Mouse (Mus musculus) embryonic facial prominence, embryonic 13.5 days (tissue): Measurements from ENCODE around the gene Brms1. TPM values are rescaled to one million over a fixed set of nuclear protein-coding genes. Genes with fewer than 3 reads are reported as not detected.

Source experiments
- ATAC-seq: fragments of 200-750 bp; cut with Nextera tagmentation; 2 replicates; pipeline ENCODE4 v1.8.0; 2017; ENCODE audit warnings: low read depth; ENCODE audit not compliant: insufficient number of reproducible peaks, insufficient read depth, low FRiP score, low TSS enrichment
- H3K27ac ChIP-seq: fragments of 300-500 bp; sonication (generic); 2 replicates; pipeline ENCODE4 v1.5.1; 2015; ENCODE audit warnings: moderate library complexity, mild to moderate bottlenecking, inconsistent platforms
- H3K27me3 ChIP-seq: fragments of 300-500 bp; sonication (generic); 2 replicates; pipeline ENCODE4 v1.6.1; 2015; ENCODE audit warnings: mild to moderate bottlenecking, inconsistent platforms
- H3K36me3 ChIP-seq: fragments of 300-500 bp; sonication (generic); 2 replicates; pipeline ENCODE4 v1.6.1; 2015; ENCODE audit warnings: mild to moderate bottlenecking, inconsistent platforms
- H3K4me1 ChIP-seq: fragments of 300-500 bp; sonication (generic); 2 replicates; pipeline ENCODE4 v1.6.1; 2015; ENCODE audit warnings: inconsistent platforms
- H3K4me2 ChIP-seq: fragments of 300-500 bp; sonication (generic); 2 replicates; pipeline ENCODE4 v1.6.1; 2015; ENCODE audit warnings: moderate library complexity, mild to moderate bottlenecking, inconsistent platforms
- H3K4me3 ChIP-seq: fragments of 300-500 bp; sonication (generic); 2 replicates; pipeline ENCODE4 v1.5.1; 2015; ENCODE audit warnings: mild to moderate bottlenecking, inconsistent platforms
- H3K9ac ChIP-seq: fragments of 300-500 bp; sonication (generic); 2 replicates; pipeline ENCODE4 v1.6.1; 2015; ENCODE audit warnings: mild to moderate bottlenecking, inconsistent platforms
- H3K9me3 ChIP-seq: fragments of 300-500 bp; sonication (generic); 2 replicates; pipeline ENCODE4 v1.6.1; 2016; ENCODE audit warnings: inconsistent platforms
- WGBS: fragments of 180-500 bp; shearing (Covaris S2); methylation state at CpG from one replicate; pipeline ENCODE4 v1.1.7; 2015; ENCODE audit warnings: mixed read lengths; 5-methylcytosine and 5-hydroxymethylcytosine counted together
- polyA plus RNA-seq: library from polyadenylated mRNA; unstranded; fragments of >200 nt; fragmentation: Nextera tagmentation; extraction: Ambion mirVana; gene quantifications from 2 replicates; pipeline ENCODE4 v1.2.1, GENCODE M21; 2015

The Brms1 gene
- polyA plus RNA-seq, 1 experiment from 2014 or later = 42.9 TPM

DNA sequence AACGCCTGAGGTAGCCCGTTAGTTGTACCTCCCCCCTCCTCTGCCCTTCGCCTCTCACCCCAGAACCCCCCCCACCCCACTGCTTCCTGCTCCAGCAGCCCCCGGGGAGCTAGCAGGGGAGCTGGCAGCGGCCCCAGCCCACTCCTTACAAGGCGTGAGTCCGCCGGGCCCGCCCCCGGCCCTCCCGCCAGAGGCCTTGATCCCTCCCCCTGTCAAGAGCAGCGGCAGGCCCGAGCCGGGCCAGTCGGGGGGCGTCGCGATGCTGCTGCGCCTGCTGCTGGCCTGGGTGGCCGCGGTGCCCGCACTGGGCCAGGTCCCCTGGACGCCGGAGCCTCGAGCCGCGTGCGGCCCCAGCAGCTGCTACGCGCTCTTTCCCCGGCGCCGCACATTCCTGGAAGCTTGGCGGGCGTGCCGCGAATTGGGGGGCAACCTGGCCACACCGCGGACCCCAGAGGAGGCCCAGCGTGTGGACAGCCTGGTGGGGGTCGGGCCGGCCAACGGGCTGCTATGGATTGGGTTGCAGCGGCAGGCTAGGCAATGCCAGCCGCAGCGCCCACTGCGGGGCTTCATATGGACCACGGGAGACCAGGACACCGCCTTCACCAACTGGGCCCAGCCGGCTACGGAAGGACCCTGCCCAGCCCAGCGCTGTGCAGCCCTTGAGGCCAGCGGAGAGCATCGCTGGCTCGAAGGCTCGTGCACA lies 26.9 kb downstream of the Brms1 start, which contains the start of gene Cd248:
Gene Cd248 (plus strand): TSS at position 212 of the 703 bp plus-strand sequence.
- Histone ChIP-seq H3K9me3 (no peaks in the 10 kb centered on the region), H3K27me3 (peaks cover 9% of the 10 kb centered on the region; the same call in 1 of the 2 replicates), H3K27ac (peak within 1 kb of the TSS; percentile 99), H3K36me3 (no peaks in the 10 kb centered on the region), H3K4me2 (peak within 1 kb of the TSS; percentile 74), H3K4me3 (peak within 1 kb of the TSS; percentile 78), H3K9ac (peak within 1 kb of the TSS; percentile 93), H3K4me1 (peaks cover 65% of the 10 kb centered on the region)
- 1% methylated on average over 46 of the region's 56 CpGs for WGBS
- 0 out of 2 replicates have a peak, but pooled peaks have one; percentile 48 for ATAC-seq

DNA sequence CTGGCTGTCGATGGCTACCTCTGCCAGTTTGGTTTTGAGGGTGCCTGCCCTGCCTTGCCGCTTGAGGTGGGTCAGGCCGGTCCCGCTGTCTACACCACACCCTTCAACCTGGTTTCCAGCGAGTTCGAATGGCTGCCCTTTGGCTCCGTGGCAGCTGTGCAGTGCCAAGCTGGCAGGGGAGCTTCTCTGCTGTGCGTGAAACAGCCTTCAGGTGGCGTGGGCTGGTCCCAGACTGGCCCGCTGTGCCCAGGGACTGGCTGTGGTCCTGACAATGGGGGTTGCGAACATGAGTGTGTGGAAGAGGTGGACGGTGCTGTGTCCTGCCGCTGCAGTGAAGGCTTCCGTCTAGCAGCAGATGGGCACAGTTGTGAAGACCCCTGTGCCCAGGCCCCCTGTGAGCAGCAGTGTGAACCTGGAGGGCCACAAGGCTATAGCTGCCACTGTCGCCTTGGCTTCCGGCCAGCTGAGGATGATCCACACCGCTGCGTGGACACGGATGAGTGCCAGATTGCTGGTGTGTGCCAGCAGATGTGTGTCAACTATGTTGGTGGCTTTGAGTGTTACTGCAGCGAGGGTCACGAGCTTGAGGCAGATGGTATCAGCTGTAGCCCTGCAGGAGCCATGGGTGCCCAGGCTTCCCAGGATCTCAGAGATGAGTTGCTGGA lies 27.5 kb downstream of the Brms1 start:
- WGBS = 28% methylated on average over 21 of the region's 21 CpGs
- ATAC-seq = no peak
- Histone ChIP-seq H3K4me1 (peaks cover 70% of the 10 kb centered on the region), H3K27ac (peak overlapping the region; percentile 99), H3K27me3 (peaks cover 9% of the 10 kb centered on the region; the same call in 1 of the 2 replicates), H3K4me3 (peak overlapping the region; percentile 78), H3K9ac (peak overlapping the region; percentile 93), H3K36me3 (no peaks in the 10 kb centered on the region), H3K9me3 (no peaks in the 10 kb centered on the region), H3K4me2 (peak overlapping the region; percentile 74)

DNA sequence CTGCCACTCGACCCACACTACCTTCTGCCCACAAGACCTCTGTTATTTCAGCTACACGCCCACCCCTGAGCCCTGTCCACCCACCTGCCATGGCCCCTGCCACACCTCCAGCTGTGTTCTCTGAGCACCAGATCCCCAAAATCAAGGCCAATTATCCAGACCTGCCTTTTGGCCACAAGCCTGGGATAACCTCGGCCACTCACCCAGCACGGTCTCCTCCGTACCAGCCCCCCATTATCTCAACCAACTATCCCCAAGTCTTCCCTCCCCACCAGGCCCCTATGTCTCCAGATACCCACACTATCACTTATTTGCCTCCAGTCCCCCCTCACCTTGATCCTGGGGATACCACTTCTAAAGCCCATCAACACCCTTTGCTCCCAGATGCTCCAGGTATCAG lies 28.3 kb downstream of the Brms1 start:
- H3K9ac ChIP-seq = peak overlapping the region; percentile 93
- peaks cover 74% of the 10 kb centered on the region for H3K4me1 ChIP-seq
- no peaks in the 10 kb centered on the region for H3K9me3 ChIP-seq
- WGBS = 82% methylated on average over 5 of the region's 5 CpGs
- peak overlapping the region; percentile 74 for H3K4me2 ChIP-seq
- peak overlapping the region; percentile 78 for H3K4me3 ChIP-seq
- no peak for ATAC-seq
- peak overlapping the region; percentile 99 for H3K27ac ChIP-seq
- no peaks in the 10 kb centered on the region for H3K36me3 ChIP-seq
- H3K27me3 ChIP-seq = peaks cover 10% of the 10 kb centered on the region

DNA sequence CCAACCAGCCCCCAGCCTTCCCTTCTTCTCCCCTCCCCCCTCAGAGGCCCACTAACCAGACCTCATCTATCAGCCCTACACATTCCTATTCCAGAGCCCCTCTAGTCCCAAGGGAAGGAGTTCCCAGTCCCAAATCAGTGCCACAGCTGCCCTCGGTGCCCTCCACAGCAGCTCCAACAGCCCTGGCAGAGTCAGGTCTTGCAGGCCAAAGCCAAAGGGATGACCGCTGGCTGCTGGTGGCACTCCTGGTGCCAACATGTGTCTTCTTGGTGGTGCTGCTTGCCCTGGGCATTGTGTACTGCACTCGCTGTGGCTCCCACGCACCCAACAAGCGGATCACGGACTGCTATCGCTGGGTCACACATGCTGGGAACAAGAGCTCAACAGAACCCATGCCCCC lies 28.8 kb downstream of the Brms1 start:
- H3K9ac ChIP-seq = peak overlapping the region; percentile 93
- H3K4me3 ChIP-seq = peak overlapping the region; percentile 78
- H3K9me3 ChIP-seq = no peaks in the 10 kb centered on the region
- peaks cover 71% of the 10 kb centered on the region for H3K4me1 ChIP-seq
- ATAC-seq = no peak
- H3K27ac ChIP-seq = peak overlapping the region; percentile 99
- H3K27me3 ChIP-seq = peaks cover 13% of the 10 kb centered on the region
- 85% methylated on average over 7 of the region's 7 CpGs for WGBS
- H3K36me3 ChIP-seq = no peaks in the 10 kb centered on the region
- H3K4me2 ChIP-seq = peak overlapping the region; percentile 74

DNA sequence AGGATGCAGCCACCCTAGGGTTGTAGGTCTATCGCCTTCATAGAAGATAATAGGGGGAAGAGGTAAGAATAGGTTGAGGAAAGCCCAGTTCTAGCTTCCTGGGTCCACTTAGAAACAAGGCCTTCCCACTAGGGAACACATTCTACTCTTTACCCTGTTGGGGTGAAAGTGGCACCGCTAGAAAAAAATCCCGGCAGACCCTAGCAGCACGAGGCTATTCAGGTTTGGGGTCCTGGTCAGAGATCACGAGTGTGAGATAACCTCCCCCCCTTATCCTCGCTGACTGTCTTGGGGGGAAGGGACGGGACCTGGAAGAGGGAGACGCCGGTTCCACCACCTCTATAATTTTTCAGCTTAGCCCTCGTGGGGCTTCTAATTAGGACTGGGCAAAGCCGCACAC lies 29.9 kb downstream of the Brms1 start:
- H3K4me2 ChIP-seq = peak overlapping the region; percentile 74
- H3K27ac ChIP-seq = peak overlapping the region; percentile 99
- ATAC-seq = no peak
- H3K9ac ChIP-seq = peak overlapping the region; percentile 93
- no peaks in the 10 kb centered on the region for H3K36me3 ChIP-seq
- no peaks in the 10 kb centered on the region for H3K9me3 ChIP-seq
- peaks cover 13% of the 10 kb centered on the region for H3K27me3 ChIP-seq
- peak overlapping the region; percentile 78 for H3K4me3 ChIP-seq
- peaks cover 65% of the 10 kb centered on the region for H3K4me1 ChIP-seq
- 6% methylated on average over 11 of the region's 11 CpGs for WGBS

DNA sequence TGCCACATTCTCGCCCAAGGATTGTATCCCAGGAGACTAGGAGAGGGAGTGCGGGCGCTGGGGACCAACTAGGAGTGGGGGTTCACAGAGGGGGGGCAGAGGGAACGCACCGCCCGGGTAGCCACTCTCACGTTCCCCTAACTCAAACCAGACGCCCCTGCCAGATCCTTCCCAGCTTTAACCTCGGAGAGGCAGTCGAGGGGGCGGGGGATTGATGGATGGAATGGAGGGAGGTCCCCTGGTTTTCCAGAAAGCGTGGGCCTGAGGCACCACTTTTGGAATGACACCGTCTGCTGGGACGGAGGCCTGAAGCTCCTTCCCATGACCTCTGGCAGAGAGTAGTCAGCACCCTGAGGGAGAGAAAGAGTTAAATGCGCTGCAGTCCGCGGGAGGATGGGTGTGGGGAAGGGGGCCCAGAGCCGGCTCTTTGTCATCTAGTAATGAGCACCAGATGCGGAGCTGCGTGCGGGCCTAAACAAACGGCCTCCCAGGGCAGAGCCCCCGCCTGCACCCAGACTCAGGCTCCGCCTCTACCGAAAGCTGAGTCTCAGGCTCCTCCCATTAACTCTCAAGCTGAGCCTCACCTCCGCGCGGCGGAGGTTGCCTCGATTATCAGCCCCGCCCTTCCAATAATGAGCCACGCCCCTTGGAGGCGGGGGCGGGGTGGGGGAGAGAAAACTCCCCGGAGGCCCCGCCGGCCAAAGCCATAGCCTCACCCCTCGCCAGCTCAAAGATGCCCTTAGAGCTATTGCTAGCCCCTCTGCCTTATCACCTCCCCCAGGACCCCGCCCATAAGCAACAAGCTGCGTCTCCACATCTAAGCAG lies 30.6 kb downstream of the Brms1 start:
- under 1% methylated on average over 40 of the region's 40 CpGs for WGBS
- Histone ChIP-seq H3K4me2 (peak overlapping the region; percentile 74), H3K9ac (peak overlapping the region; percentile 93), H3K4me1 (peaks cover 62% of the 10 kb centered on the region), H3K4me3 (peak overlapping the region; percentile 78), H3K27me3 (peaks cover 13% of the 10 kb centered on the region), H3K36me3 (no peaks in the 10 kb centered on the region), H3K27ac (peak overlapping the region; percentile 99), H3K9me3 (no peaks in the 10 kb centered on the region)
- peak; percentile 87 for ATAC-seq

DNA sequence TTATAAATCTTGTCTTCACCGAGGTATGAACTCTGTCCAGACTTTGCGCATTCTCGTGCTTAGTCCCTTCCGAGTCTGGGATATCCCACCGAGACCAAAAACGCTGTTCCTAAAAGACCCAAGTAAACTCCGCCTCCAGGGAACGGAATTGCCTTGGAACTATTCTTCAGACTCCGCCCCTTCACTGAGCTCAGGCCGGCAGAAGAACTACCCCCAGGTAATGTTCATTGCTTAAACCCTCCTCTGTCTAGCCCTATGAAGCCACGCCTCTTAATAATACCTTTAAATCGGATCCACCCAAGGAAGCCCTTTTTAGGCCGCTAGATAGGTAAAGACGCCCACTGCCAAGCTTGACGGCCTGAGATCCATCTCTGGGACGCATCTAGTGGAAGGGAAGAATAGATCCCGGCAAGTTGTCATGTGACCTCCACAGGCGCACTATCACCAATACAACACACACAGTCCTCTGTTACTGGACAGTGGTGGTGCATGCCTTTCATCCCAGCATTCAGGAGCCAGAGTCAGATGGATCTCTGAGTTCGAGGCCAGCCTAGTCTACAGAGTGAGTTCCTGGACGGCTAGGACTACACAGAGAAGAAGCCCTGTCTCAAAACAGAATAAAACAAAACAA lies 31.4 kb downstream of the Brms1 start:
- H3K36me3 ChIP-seq = no peaks in the 10 kb centered on the region

DNA sequence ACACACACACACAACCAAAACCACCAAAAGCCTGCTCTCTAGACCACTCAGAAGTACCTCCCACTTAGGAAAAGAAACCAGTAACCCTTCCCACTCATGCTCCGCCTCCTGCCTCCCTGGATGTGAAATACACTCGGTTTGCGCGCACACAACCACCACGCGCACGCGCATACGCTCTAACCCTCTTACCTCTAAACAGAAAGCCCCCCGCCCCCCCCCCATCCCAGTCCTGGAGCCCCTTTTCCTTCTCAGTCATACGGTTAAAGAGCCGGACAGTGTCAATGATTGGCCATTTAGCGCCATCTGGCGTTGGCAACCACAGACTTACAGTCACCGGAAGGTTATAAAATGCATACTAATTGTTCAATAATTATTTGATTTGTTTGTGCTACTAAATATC lies 31.9 kb downstream of the Brms1 start:
- Histone ChIP-seq H3K4me3 (peak overlapping the region; percentile 78), H3K4me2 (peak overlapping the region; percentile 74), H3K4me1 (peaks cover 49% of the 10 kb centered on the region), H3K36me3 (no peaks in the 10 kb centered on the region), H3K9me3 (no peaks in the 10 kb centered on the region), H3K27me3 (peaks cover 13% of the 10 kb centered on the region), H3K9ac (peak overlapping the region; percentile 93; the same call in 1 of the 2 replicates), H3K27ac (peak overlapping the region; percentile 99)
- under 1% methylated on average over 15 of the region's 15 CpGs for WGBS
- no peak for ATAC-seq

More for the DNA sequence above, 31.4 kb downstream of the Brms1 start:
- Histone ChIP-seq H3K4me3 (peak overlapping the region; percentile 78), H3K9me3 (no peaks in the 10 kb centered on the region), H3K27ac (peak overlapping the region; percentile 99), H3K27me3 (peaks cover 13% of the 10 kb centered on the region), H3K4me1 (peaks cover 54% of the 10 kb centered on the region), H3K4me2 (peak overlapping the region; percentile 74), H3K9ac (peak overlapping the region; percentile 93)
- no peak for ATAC-seq
- WGBS = 2% methylated on average over 20 of the region's 20 CpGs

DNA sequence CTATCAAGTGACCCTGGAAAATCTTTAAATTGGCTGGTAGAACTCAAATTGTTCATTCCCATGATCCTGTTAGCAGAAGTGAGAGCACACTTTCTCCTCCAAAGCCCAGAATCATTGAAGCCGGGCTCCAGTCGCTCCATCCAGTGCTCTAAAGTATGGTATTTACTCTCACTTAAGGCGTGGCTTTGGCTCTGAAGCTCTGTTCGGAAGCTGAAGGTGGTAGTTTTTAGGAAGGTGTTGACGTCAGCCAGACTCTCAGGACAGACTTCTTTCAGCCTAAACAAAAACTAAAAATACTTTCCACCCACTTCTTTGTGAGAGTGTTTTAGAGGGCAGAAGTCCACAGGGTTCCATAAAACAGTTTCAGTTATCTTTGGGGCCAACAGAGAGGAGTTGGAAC lies 32.4 kb downstream of the Brms1 start:
- Histone ChIP-seq H3K9me3 (no peaks in the 10 kb centered on the region), H3K4me3 (0 out of 2 replicates have a peak overlapping the region, but pooled peaks have one; percentile 78), H3K27ac (peak overlapping the region; percentile 99; the same call in 1 of the 2 replicates), H3K4me1 (peaks cover 44% of the 10 kb centered on the region), H3K36me3 (no peaks in the 10 kb centered on the region), H3K4me2 (peak overlapping the region; percentile 74), H3K27me3 (peaks cover 12% of the 10 kb centered on the region), H3K9ac (0 out of 2 replicates have a peak overlapping the region, but pooled peaks have one; percentile 11)
- 32% methylated on average over 5 of the region's 5 CpGs for WGBS
- ATAC-seq = no peak

DNA sequence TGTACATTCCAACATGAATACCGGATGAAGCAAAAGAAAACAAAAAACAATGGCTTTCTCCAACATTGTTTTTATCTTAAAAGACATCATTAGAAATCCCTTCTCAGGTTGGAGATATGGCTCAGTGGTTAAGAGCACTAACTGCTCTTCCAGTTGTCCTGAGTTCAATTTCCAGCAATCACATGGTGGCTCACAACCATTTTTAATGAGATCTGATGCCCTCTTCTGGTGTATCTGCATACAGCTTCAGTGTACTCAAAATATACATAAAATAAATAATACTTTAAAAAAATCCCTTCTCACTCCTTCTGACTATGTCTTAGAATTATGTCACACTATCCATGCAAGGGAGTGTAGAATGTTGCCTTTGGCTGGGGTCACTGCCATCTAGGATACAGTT lies 38.1 kb downstream of the Brms1 start:
- Histone ChIP-seq H3K9me3 (no peaks in the 10 kb centered on the region), H3K4me2 (no peak overlapping the region), H3K27me3 (peaks cover 49% of the 10 kb centered on the region), H3K27ac (no peak overlapping the region), H3K4me3 (no peak overlapping the region), H3K36me3 (no peaks in the 10 kb centered on the region), H3K9ac (no peak overlapping the region), H3K4me1 (no peaks in the 10 kb centered on the region)
- 81% methylated on average over 1 of the region's 1 CpGs for WGBS
- no peak for ATAC-seq

DNA sequence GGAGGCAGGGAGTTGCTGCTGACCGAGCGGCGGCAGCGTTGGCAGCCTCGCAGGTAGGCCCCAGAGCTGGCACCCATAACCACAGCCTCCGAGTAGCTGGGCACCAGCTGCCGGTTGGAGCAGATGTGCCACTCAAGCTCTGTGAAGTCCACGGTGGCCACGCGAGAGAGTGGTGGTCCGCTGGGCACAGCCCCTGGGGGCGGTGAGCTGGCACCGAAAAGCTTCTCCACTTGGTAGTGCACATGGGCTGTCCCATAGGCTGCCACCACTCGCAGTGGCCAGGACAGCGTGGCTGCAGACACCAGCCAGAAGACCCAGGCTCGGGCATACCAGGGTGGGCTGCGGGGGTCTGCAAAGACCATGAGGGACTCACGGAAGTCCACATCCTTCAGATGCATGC lies 40.9 kb downstream of the Brms1 start:
- H3K4me1 ChIP-seq = peaks cover 13% of the 10 kb centered on the region
- H3K27ac ChIP-seq = no peak overlapping the region
- no peaks in the 10 kb centered on the region for H3K9me3 ChIP-seq
- H3K4me2 ChIP-seq = no peak overlapping the region
- WGBS = 70% methylated on average over 18 of the region's 18 CpGs
- no peaks in the 10 kb centered on the region for H3K36me3 ChIP-seq
- peaks cover 69% of the 10 kb centered on the region for H3K27me3 ChIP-seq
- no peak for ATAC-seq
- H3K4me3 ChIP-seq = no peak overlapping the region
- no peak overlapping the region for H3K9ac ChIP-seq
